Mouse (Mus musculus): ENCODE measurements at regions not wholly inside any gene's neighbourhood (a gene's known extent, or its start where the extent isn't known, plus 50 kb on each side); places are given as distances from the start of the nearest gene placed in this dataset.

- DNase-seq (ENCODE audit: low spot score in 2 of 2), result no peak
Measured at GRCm38 (mm10) chr9:116511450-116511849, 336.3 kb upstream of the Tgfbr2 start.

GRCm38 (mm10) chr9:116507756-116508155 is 332.6 kb upstream of the Tgfbr2 start:
- no peak for DNase-seq (ENCODE audit: low spot score in 2 of 2)

GRCm38 (mm10) chr9:116502831-116503230 is 327.7 kb upstream of the Tgfbr2 start:
- no peak for DNase-seq (ENCODE audit: low spot score in 2 of 2)

- DNase-seq (ENCODE audit: low spot score in 2 of 2), result no peak
Measured at GRCm38 (mm10) chr9:116500951-116501350, 325.8 kb upstream of the Tgfbr2 start.

- DNase-seq (ENCODE audit: low spot score in 2 of 2), result no peak
Measured at GRCm38 (mm10) chr9:116491227-116491626, 316.1 kb upstream of the Tgfbr2 start.

- no peak for DNase-seq (ENCODE audit: low spot score in 2 of 2)
Measured at GRCm38 (mm10) chr9:116489787-116490186, 314.6 kb upstream of the Tgfbr2 start.

GRCm38 (mm10) chr9:116489273-116489672 is 314.1 kb upstream of the Tgfbr2 start:
- no peak for DNase-seq (ENCODE audit: low spot score in 2 of 2)

- DNase-seq (ENCODE audit: low spot score in 2 of 2), result no peak
Measured at GRCm38 (mm10) chr9:116477309-116477708, 302.1 kb upstream of the Tgfbr2 start.

- DNase-seq (ENCODE audit: low spot score in 2 of 2), result no peak
Measured at GRCm38 (mm10) chr9:116475206-116475955, 300.2 kb upstream of the Tgfbr2 start.

- DNase-seq (ENCODE audit: low spot score in 2 of 2), result no peak
Measured at GRCm38 (mm10) chr9:116472855-116473254, 297.7 kb upstream of the Tgfbr2 start.

- no peak for DNase-seq (ENCODE audit: low spot score in 2 of 2)
Measured at GRCm38 (mm10) chr9:116468569-116469250, 293.6 kb upstream of the Tgfbr2 start.

GRCm38 (mm10) chr9:116466336-116466735 is 291.2 kb upstream of the Tgfbr2 start:
- DNase-seq (ENCODE audit: low spot score in 2 of 2), result no peak

- DNase-seq (ENCODE audit: low spot score in 2 of 2), result peak in 1 of 2 experiments; percentile 12
Measured at GRCm38 (mm10) chr9:116464626-116465025, 289.5 kb upstream of the Tgfbr2 start.

- no peak for DNase-seq (ENCODE audit: low spot score in 2 of 2)
Measured at GRCm38 (mm10) chr9:116462232-116462631, 287.1 kb upstream of the Tgfbr2 start.

- no peak for DNase-seq (ENCODE audit: low spot score in 2 of 2)
Measured at GRCm38 (mm10) chr9:116460022-116460421, 284.9 kb upstream of the Tgfbr2 start.

GRCm38 (mm10) chr9:116452050-116452449 is 276.9 kb upstream of the Tgfbr2 start:
- DNase-seq (ENCODE audit: low spot score in 2 of 2), result no peak

- DNase-seq (ENCODE audit: low spot score in 2 of 2), result no peak
Measured at GRCm38 (mm10) chr9:116450829-116451228, 275.7 kb upstream of the Tgfbr2 start.

- DNase-seq (ENCODE audit: low spot score in 2 of 2), result no peak
Measured at GRCm38 (mm10) chr9:116447734-116448133, 272.6 kb upstream of the Tgfbr2 start.

- DNase-seq (ENCODE audit: low spot score in 2 of 2), result no peak
Measured at GRCm38 (mm10) chr9:116438580-116438979, 263.4 kb upstream of the Tgfbr2 start.

- DNase-seq (ENCODE audit: low spot score in 2 of 2), result no peak
Measured at GRCm38 (mm10) chr9:116434414-116434813, 259.3 kb upstream of the Tgfbr2 start.

- no peak for DNase-seq (ENCODE audit: low spot score in 2 of 2)
Measured at GRCm38 (mm10) chr9:116429061-116429460, 253.9 kb upstream of the Tgfbr2 start.

- no peak for DNase-seq (ENCODE audit: low spot score in 2 of 2)
Measured at GRCm38 (mm10) chr9:116428475-116428874, 253.3 kb upstream of the Tgfbr2 start.

- no peak for DNase-seq (ENCODE audit: low spot score in 2 of 2)
Measured at GRCm38 (mm10) chr9:116427278-116427677, 252.1 kb upstream of the Tgfbr2 start.

Data from gastrocnemius, adult 8-10 months (tissue).